Mouse (Mus musculus) thymus, adult 2 months (tissue): ENCODE results near the gene Plcl1.

Experiments
- CTCF ChIP-seq: fragments of 200-500 bp; IDR thresholded peaks from 2 replicates; pipeline ENCODE4 v1.5.1; 2012; ENCODE audit warnings: mild to moderate bottlenecking, control low read depth, low read length, moderate library complexity, borderline replicate concordance; ENCODE audit not compliant: control insufficient read depth, poor library complexity, insufficient read depth; ENCODE audit errors: extremely low read depth
- POLR2A ChIP-seq: fragments of 200-500 bp; IDR thresholded peaks from 2 replicates; pipeline ENCODE4 v1.6.1; 2012; ENCODE audit warnings: mild to moderate bottlenecking, low read length, control low read depth, moderate library complexity; ENCODE audit not compliant: control insufficient read depth, poor library complexity, insufficient read depth; ENCODE audit errors: extremely low read depth

- TF ChIP-seq POLR2A (no peak), CTCF (no peak)
Observed at GRCm38 (mm10) chr1:55738746-55739365, 333.1 kb downstream of the Plcl1 start.
